Mouse (Mus musculus) limb, embryonic 13.5 days (tissue): ENCODE measurements around the gene Bfar. TPM values are rescaled to one million over a fixed set of nuclear protein-coding genes. Genes with fewer than 3 reads are reported as not detected.
A peak's percentile ranks its signal among the peaks of the same experiment; 100 is the strongest.
"Not testable (repeated sequence)": the region's sequence is repeated elsewhere in the genome, so short reads cannot be mapped to it uniquely, and the experiment has no call there.

Source experiments
- ATAC-seq: fragments of 200-750 bp; cut with Nextera tagmentation; 2 replicates; pipeline ENCODE4 v1.8.0; 2017; ENCODE audit warnings: low read depth, moderate number of reproducible peaks, moderate TSS enrichment; ENCODE audit not compliant: low FRiP score
- H3K27ac ChIP-seq: fragments of 300-500 bp; sonication (generic); 2 replicates; pipeline ENCODE4 v1.5.1; 2015; ENCODE audit warnings: inconsistent platforms, mild to moderate bottlenecking, moderate library complexity
- H3K27me3 ChIP-seq: fragments of 300-500 bp; sonication (generic); 2 replicates; pipeline ENCODE4 v1.6.1; 2015; ENCODE audit warnings: mild to moderate bottlenecking, inconsistent platforms
- H3K36me3 ChIP-seq: fragments of 300-500 bp; sonication (generic); 2 replicates; pipeline ENCODE4 v1.6.1; 2015; ENCODE audit warnings: inconsistent platforms, mild to moderate bottlenecking, moderate library complexity
- H3K4me1 ChIP-seq: fragments of 300-500 bp; sonication (generic); 2 replicates; pipeline ENCODE4 v1.6.1; 2015; ENCODE audit warnings: inconsistent platforms
- H3K4me2 ChIP-seq: fragments of 300-500 bp; sonication (generic); replicated peaks from 2 replicates; pipeline ENCODE4 v1.6.1; 2015; ENCODE audit warnings: inconsistent platforms, mild to moderate bottlenecking, moderate library complexity
- H3K4me3 ChIP-seq: fragments of 300-500 bp; sonication (generic); 2 replicates; pipeline ENCODE4 v1.5.1; 2015; ENCODE audit warnings: moderate library complexity, mild to moderate bottlenecking, inconsistent platforms
- H3K9ac ChIP-seq: fragments of 300-500 bp; sonication (generic); 2 replicates; pipeline ENCODE4 v1.6.1; 2015; ENCODE audit warnings: mild to moderate bottlenecking, inconsistent platforms
- H3K9me3 ChIP-seq: fragments of 300-500 bp; sonication (generic); 2 replicates; pipeline ENCODE4 v1.6.1; 2016; ENCODE audit warnings: inconsistent platforms
- WGBS: fragments of 180-500 bp; shearing (Covaris S2); methylation state at CpG from one replicate; pipeline ENCODE4 v1.1.7; 2015; 5-methylcytosine and 5-hydroxymethylcytosine counted together
- polyA plus RNA-seq: library from polyadenylated mRNA; unstranded; fragments of >200 nt; fragmentation: Nextera tagmentation; extraction: Ambion mirVana; gene quantifications from 2 replicates; pipeline ENCODE4 v1.2.1, GENCODE M21; 2015

Bfar gene
- polyA plus RNA-seq, 1 experiment from 2014 or later = 52.1 TPM

- Histone ChIP-seq H3K4me1 (no peaks in the 10 kb centered on the region; the same call in 1 of the 2 replicates), H3K27ac (no peak overlapping the region), H3K36me3 (no peaks in the 10 kb centered on the region), H3K27me3 (peaks cover 12% of the 10 kb centered on the region), H3K4me3 (no peak overlapping the region), H3K4me2 (no peak overlapping the region), H3K9ac (no peak overlapping the region), H3K9me3 (no peaks in the 10 kb centered on the region)
- 70% methylated on average over 4 of the region's 4 CpGs for WGBS
- ATAC-seq = no peak; the same call in 1 of the 2 replicates
Measured at GRCm38 (mm10) chr16:13729428-13729827, 57.8 kb downstream of the Bfar start.

- no peaks in the 10 kb centered on the region for H3K9me3 ChIP-seq
- H3K4me3 ChIP-seq = peak within 1 kb of the TSS; percentile 17
- ATAC-seq = no peak
- H3K36me3 ChIP-seq = no peaks in the 10 kb centered on the region
- no peak within 1 kb of the TSS for H3K9ac ChIP-seq
- H3K4me1 ChIP-seq = no peaks in the 10 kb centered on the region; the same call in 1 of the 2 replicates
- peaks cover 12% of the 10 kb centered on the region for H3K27me3 ChIP-seq
- H3K27ac ChIP-seq = no peak within 1 kb of the TSS
- H3K4me2 ChIP-seq = peak within 1 kb of the TSS; percentile 48
- 7% methylated on average over 26 of the region's 26 CpGs for WGBS
Measured at GRCm38 (mm10) chr16:13730285-13731255, 58.9 kb downstream of the Bfar start, which contains the start of gene Pla2g10. Pla2g10 (minus strand) TSS chr16:13730983.

GRCm38 (mm10) chr16:13732786-13733185 lies 61.1 kb downstream of the Bfar start:
- H3K27ac ChIP-seq = no peak overlapping the region
- no peak overlapping the region for H3K4me2 ChIP-seq
- H3K9me3 ChIP-seq = no peaks in the 10 kb centered on the region
- H3K9ac ChIP-seq = no peak overlapping the region
- no peak overlapping the region for H3K4me3 ChIP-seq
- H3K4me1 ChIP-seq = peaks cover 7% of the 10 kb centered on the region; the same call in 1 of the 2 replicates
- no peak for ATAC-seq
- H3K27me3 ChIP-seq = peaks cover 12% of the 10 kb centered on the region
- 77% methylated on average over 3 of the region's 3 CpGs for WGBS
- no peaks in the 10 kb centered on the region for H3K36me3 ChIP-seq

GRCm38 (mm10) chr16:13733518-13734137 lies 62.0 kb downstream of the Bfar start:
- ATAC-seq = no peak
- WGBS = 28% methylated on average over 9 of the region's 9 CpGs
- Histone ChIP-seq H3K27me3 (peaks cover 12% of the 10 kb centered on the region), H3K36me3 (no peaks in the 10 kb centered on the region), H3K4me2 (no peak overlapping the region), H3K9ac (no peak overlapping the region), H3K9me3 (no peaks in the 10 kb centered on the region), H3K4me3 (no peak overlapping the region), H3K27ac (no peak overlapping the region), H3K4me1 (peaks cover 7% of the 10 kb centered on the region; the same call in 1 of the 2 replicates)

GRCm38 (mm10) chr16:13735977-13736376 lies 64.3 kb downstream of the Bfar start:
- WGBS = 56% methylated on average over 8 of the region's 8 CpGs
- Histone ChIP-seq H3K27ac (no peak overlapping the region), H3K4me1 (0 out of 2 replicates have a peak, but pooled peaks cover 7% of the 10 kb centered on the region), H3K36me3 (no peaks in the 10 kb centered on the region), H3K4me2 (no peak overlapping the region), H3K27me3 (no peaks in the 10 kb centered on the region), H3K4me3 (no peak overlapping the region), H3K9ac (no peak overlapping the region), H3K9me3 (no peaks in the 10 kb centered on the region)
- no peak for ATAC-seq

GRCm38 (mm10) chr16:13739044-13739443 lies 67.4 kb downstream of the Bfar start:
- H3K4me2 ChIP-seq, H3K9ac ChIP-seq, H3K27ac ChIP-seq, H3K9me3 ChIP-seq, H3K4me1 ChIP-seq, H3K27me3 ChIP-seq, H3K36me3 ChIP-seq, ATAC-seq, H3K4me3 ChIP-seq: not testable (repeated sequence)
- 72% methylated on average over 4 of the region's 4 CpGs for WGBS

- no peak overlapping the region for H3K9ac ChIP-seq
- no peak overlapping the region for H3K4me2 ChIP-seq
- no peak overlapping the region for H3K27ac ChIP-seq
- 0 out of 2 replicates have a peak, but pooled peaks cover 5% of the 10 kb centered on the region for H3K4me1 ChIP-seq
- no peaks in the 10 kb centered on the region for H3K27me3 ChIP-seq
- 64% methylated on average over 2 of the region's 2 CpGs for WGBS
- H3K9me3 ChIP-seq = no peaks in the 10 kb centered on the region
- no peak overlapping the region for H3K4me3 ChIP-seq
- no peak for ATAC-seq
- H3K36me3 ChIP-seq = no peaks in the 10 kb centered on the region
Measured at GRCm38 (mm10) chr16:13740844-13741243, 69.2 kb downstream of the Bfar start.

GRCm38 (mm10) chr16:13747708-13748107 lies 76.0 kb downstream of the Bfar start:
- ATAC-seq = no peak
- H3K36me3 ChIP-seq = no peaks in the 10 kb centered on the region
- no peak overlapping the region for H3K9ac ChIP-seq
- H3K27me3 ChIP-seq = no peaks in the 10 kb centered on the region; the same call in 1 of the 2 replicates
- 94% methylated on average over 8 of the region's 8 CpGs for WGBS
- H3K4me2 ChIP-seq = no peak overlapping the region
- no peaks in the 10 kb centered on the region for H3K4me1 ChIP-seq
- H3K27ac ChIP-seq = no peak overlapping the region
- H3K9me3 ChIP-seq = no peaks in the 10 kb centered on the region
- H3K4me3 ChIP-seq = no peak overlapping the region

GRCm38 (mm10) chr16:13748124-13748523 lies 76.5 kb downstream of the Bfar start:
- H3K4me3 ChIP-seq = no peak overlapping the region
- H3K4me2 ChIP-seq = no peak overlapping the region
- ATAC-seq = no peak
- H3K27ac ChIP-seq = no peak overlapping the region
- no peaks in the 10 kb centered on the region; the same call in 1 of the 2 replicates for H3K27me3 ChIP-seq
- no peaks in the 10 kb centered on the region for H3K36me3 ChIP-seq
- no peak overlapping the region for H3K9ac ChIP-seq
- no peaks in the 10 kb centered on the region for H3K4me1 ChIP-seq
- WGBS = 71% methylated on average over 3 of the region's 3 CpGs
- no peaks in the 10 kb centered on the region for H3K9me3 ChIP-seq

- H3K36me3 ChIP-seq, H3K9ac ChIP-seq, H3K9me3 ChIP-seq, H3K27me3 ChIP-seq, ATAC-seq, H3K27ac ChIP-seq, H3K4me3 ChIP-seq, H3K4me2 ChIP-seq, H3K4me1 ChIP-seq: not testable (repeated sequence)
- WGBS = 30% methylated on average over 10 of the region's 10 CpGs
Measured at GRCm38 (mm10) chr16:13748813-13749212, 77.2 kb downstream of the Bfar start.

- Histone ChIP-seq H3K27me3 (no peaks in the 10 kb centered on the region; the same call in 1 of the 2 replicates), H3K27ac (no peak overlapping the region), H3K4me1 (no peaks in the 10 kb centered on the region), H3K9me3 (no peaks in the 10 kb centered on the region), H3K9ac (no peak overlapping the region), H3K4me2 (no peak overlapping the region), H3K36me3 (no peaks in the 10 kb centered on the region), H3K4me3 (no peak overlapping the region)
- 61% methylated on average over 5 of the region's 5 CpGs for WGBS
- ATAC-seq = no peak
Measured at GRCm38 (mm10) chr16:13749306-13749705, 77.6 kb downstream of the Bfar start.

- Histone ChIP-seq H3K9ac (no peak overlapping the region), H3K4me2 (no peak overlapping the region), H3K36me3 (no peaks in the 10 kb centered on the region), H3K9me3 (no peaks in the 10 kb centered on the region), H3K4me3 (no peak overlapping the region), H3K27ac (no peak overlapping the region), H3K27me3 (no peaks in the 10 kb centered on the region; the same call in 1 of the 2 replicates), H3K4me1 (0 out of 2 replicates have a peak, but pooled peaks cover under 1% of the 10 kb centered on the region)
- 63% methylated on average over 3 of the region's 3 CpGs for WGBS
- ATAC-seq = no peak
Measured at GRCm38 (mm10) chr16:13749981-13750380, 78.3 kb downstream of the Bfar start.
